Mouse (Mus musculus): Measurements from ENCODE around the gene Hunk.

DNA sequence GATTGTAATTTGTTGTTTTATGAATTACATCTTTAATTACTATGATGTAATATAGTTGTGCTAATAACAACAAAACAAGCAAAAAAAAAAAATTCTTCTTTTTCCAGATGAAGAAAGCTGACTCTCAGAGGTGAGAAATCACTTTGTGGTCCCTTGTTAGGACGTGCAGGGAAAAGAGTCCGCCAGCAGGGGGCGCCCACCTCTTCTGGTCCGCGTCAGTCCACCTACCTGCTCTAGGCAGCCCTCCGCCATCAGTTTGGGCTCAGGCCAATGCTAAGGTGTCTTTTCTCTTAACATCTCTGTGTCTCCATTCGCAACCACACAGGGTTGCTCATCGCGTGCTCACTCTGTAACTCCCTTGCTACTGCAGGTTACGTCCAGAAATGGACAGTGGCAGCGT is 5.9 kb upstream of the Hunk start:
- peak; percentile 67 for TF ChIP-seq CTCF (IDR thresholded peaks at IDR 0.05; ENCODE audit: control insufficient read depth, insufficient read depth, insufficient read length)
- no peak for TF ChIP-seq CEBPB (IDR thresholded peaks at IDR 0.05; ENCODE audit: low read depth)
